Mouse (Mus musculus): ENCODE measurements around the gene Ank3.

GRCm38 (mm10) chr10:69620692-69621382 is 222.3 kb downstream of the Ank3 start:
- TF ChIP-seq CTCF (conservative IDR thresholded peaks at IDR 0.05; ENCODE audit: low read length) (no peak), POU5F1 (IDR thresholded peaks at IDR 0.05; ENCODE audit: borderline replicate concordance, low read length) (no peak)

All from E14TG2a.4 (cell line).